Mouse (Mus musculus) embryonic facial prominence, embryonic 14.5 days (tissue): Measurements from ENCODE around the gene Ngfr. TPM values are rescaled to one million over a fixed set of nuclear protein-coding genes. Genes with fewer than 3 reads are reported as not detected.

Source experiments
- ATAC-seq: fragments of 200-750 bp; cut with Nextera tagmentation; 2 replicates; pipeline ENCODE4 v1.8.0; 2017; ENCODE audit warnings: low read depth, moderate number of reproducible peaks, moderate TSS enrichment
- DNase-seq: peaks from one replicate; pipeline ENCODE4 v3.0.0-alpha.2; 2015; ENCODE audit warnings: low spot score
- H3K27ac ChIP-seq: fragments of 300-500 bp; sonication (generic); replicated peaks from 2 replicates; pipeline ENCODE4 v1.5.1; 2014; ENCODE audit warnings: low read depth, mild to moderate bottlenecking, low read length, moderate library complexity
- H3K27me3 ChIP-seq: fragments of 300-500 bp; sonication (generic); replicated peaks from 2 replicates; pipeline ENCODE4 v1.6.1; 2014; ENCODE audit warnings: low read length; ENCODE audit not compliant: control insufficient read depth, insufficient read depth
- H3K36me3 ChIP-seq: fragments of 300-500 bp; sonication (generic); 2 replicates; pipeline ENCODE4 v1.6.1; 2014; ENCODE audit warnings: low read length, mixed read lengths; ENCODE audit not compliant: control insufficient read depth, insufficient read depth
- H3K4me1 ChIP-seq: fragments of 300-500 bp; sonication (generic); 2 replicates; pipeline ENCODE4 v1.6.1; 2014; ENCODE audit warnings: antibody characterized with exemption, low read length; ENCODE audit not compliant: control insufficient read depth, insufficient read depth
- H3K4me2 ChIP-seq: fragments of 300-500 bp; sonication (generic); 2 replicates; pipeline ENCODE4 v1.6.1; 2014; ENCODE audit warnings: low read depth, mild to moderate bottlenecking, low read length, moderate library complexity, mixed read lengths
- H3K4me3 ChIP-seq: fragments of 300-500 bp; sonication (generic); 2 replicates; pipeline ENCODE4 v1.5.1; 2014; ENCODE audit warnings: low read depth, mild to moderate bottlenecking, low read length
- H3K9ac ChIP-seq: fragments of 300-500 bp; sonication (generic); 2 replicates; pipeline ENCODE4 v1.6.1; 2014; ENCODE audit warnings: low read depth, mild to moderate bottlenecking, low read length, moderate library complexity, mixed read lengths
- H3K9me3 ChIP-seq: fragments of 300-500 bp; sonication (generic); 2 replicates; pipeline ENCODE4 v1.6.1; 2016; ENCODE audit warnings: low read length; ENCODE audit not compliant: control insufficient read depth
- WGBS: fragments of 180-500 bp; shearing (Covaris S2); extraction: QIAGEN DNeasy Blood & Tissue Kit; methylation state at CpG from one replicate; pipeline ENCODE4 v1.1.7; 2014; 5-methylcytosine and 5-hydroxymethylcytosine counted together
- polyA plus RNA-seq: library from polyadenylated mRNA; unstranded; fragments of >200 nt; fragmentation: Nextera tagmentation; extraction: Ambion mirVana; gene quantifications from 2 replicates; pipeline ENCODE4 v1.2.1, GENCODE M21; 2014

The Ngfr gene
- polyA plus RNA-seq, 1 experiment from 2014 or later: 47.5 TPM

- WGBS: 75% methylated on average over 1 of the region's 1 CpGs
- H3K4me1 ChIP-seq: peaks cover 23% of the 10 kb centered on the region
- peaks cover 16% of the 10 kb centered on the region; the same call in 1 of the 2 replicates for H3K27me3 ChIP-seq
- no peaks in the 10 kb centered on the region for H3K36me3 ChIP-seq
- H3K27ac ChIP-seq: no peak overlapping the region
- DNase-seq: no peak
- H3K4me3 ChIP-seq: no peak overlapping the region
- ATAC-seq: no peak
- no peak overlapping the region for H3K4me2 ChIP-seq
- H3K9me3 ChIP-seq: no peaks in the 10 kb centered on the region
- H3K9ac ChIP-seq: no peak overlapping the region
Measured at GRCm38 (mm10) chr11:95592691-95593090, 5.2 kb upstream of the Ngfr start.

- Histone ChIP-seq H3K27me3 (peaks cover 30% of the 10 kb centered on the region), H3K4me3 (no peak overlapping the region), H3K4me2 (no peak overlapping the region), H3K4me1 (peaks cover 22% of the 10 kb centered on the region), H3K36me3 (no peaks in the 10 kb centered on the region), H3K9me3 (no peaks in the 10 kb centered on the region), H3K27ac (no peak overlapping the region), H3K9ac (no peak overlapping the region)
- ATAC-seq (no peak), DNase-seq (no peak)
- 24% methylated on average over 5 of the region's 5 CpGs for WGBS
Measured at GRCm38 (mm10) chr11:95589195-95589594, 1.7 kb upstream of the Ngfr start.

DNA sequence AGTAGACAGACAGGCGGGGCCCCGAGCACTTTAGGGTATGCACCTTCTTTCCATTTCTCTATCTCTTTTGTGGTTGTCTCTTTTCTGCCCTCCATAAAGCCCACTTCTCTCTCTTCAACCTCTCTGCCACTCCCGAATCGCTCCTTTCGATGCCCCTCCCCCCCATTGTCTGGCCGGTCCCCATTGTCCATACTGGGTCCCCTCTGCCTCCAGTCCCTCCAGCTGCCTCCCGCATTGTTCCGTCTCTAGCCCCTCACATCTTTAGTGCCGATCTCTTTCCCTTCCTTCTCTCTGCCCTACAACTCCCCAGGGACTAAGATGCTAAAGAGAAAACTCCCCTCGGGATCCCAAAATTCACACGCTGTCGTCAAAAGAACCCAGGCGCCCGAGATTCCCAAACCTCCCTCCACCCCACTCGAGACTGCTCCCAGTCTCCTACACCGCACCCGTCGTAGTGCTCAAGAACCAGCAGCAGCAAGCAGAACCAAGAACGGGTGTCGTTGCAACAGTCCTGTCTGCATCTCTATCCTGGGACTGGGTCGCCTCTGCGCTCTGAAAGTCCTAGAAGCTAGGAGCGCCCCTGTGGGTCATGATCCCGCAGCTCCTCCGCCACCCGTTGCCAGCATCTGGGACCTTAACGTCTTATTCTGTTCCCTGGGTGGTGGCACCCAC lies 648 bp downstream of the Ngfr start:
- 0 out of 2 replicates have a peak, but pooled peaks have one; percentile 7 for ATAC-seq
- WGBS: 3% methylated on average over 27 of the region's 27 CpGs
- DNase-seq: no peak
- Histone ChIP-seq H3K27me3 (peaks cover 44% of the 10 kb centered on the region), H3K27ac (no peak overlapping the region), H3K4me1 (peaks cover 33% of the 10 kb centered on the region), H3K36me3 (no peaks in the 10 kb centered on the region), H3K9ac (peak overlapping the region; percentile 53), H3K4me2 (peak overlapping the region; percentile 81), H3K4me3 (peak overlapping the region; percentile 49), H3K9me3 (no peaks in the 10 kb centered on the region)

DNA sequence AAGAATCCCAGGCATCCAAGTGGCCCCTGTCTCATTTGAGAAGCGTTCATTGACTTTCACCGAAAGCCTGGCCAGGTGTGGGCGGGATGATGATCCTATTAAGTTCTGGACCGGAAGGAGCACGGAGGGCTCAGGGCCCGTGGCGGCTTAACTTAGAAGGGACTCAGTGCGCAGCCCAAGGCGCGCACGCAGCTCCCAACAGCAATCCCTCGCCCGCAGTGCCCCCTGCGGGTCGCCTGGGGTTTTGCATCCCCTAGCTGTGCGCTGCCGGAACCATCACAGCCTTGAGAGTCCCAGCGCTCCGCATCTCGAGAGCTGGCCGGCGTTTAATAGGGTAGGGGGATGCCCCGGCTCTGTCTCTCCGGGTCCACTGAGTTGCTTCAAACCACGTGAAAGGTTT lies 1.4 kb downstream of the Ngfr start:
- H3K27me3 ChIP-seq: peaks cover 44% of the 10 kb centered on the region
- H3K36me3 ChIP-seq: no peaks in the 10 kb centered on the region
- WGBS: 0% methylated on average over 19 of the region's 25 CpGs
- H3K4me3 ChIP-seq: peak overlapping the region; percentile 49
- peak; percentile 88 for DNase-seq
- H3K4me1 ChIP-seq: peaks cover 40% of the 10 kb centered on the region
- H3K4me2 ChIP-seq: peak overlapping the region; percentile 81
- H3K9me3 ChIP-seq: no peaks in the 10 kb centered on the region
- H3K27ac ChIP-seq: no peak overlapping the region
- peak; percentile 38 for ATAC-seq
- peak overlapping the region; percentile 53 for H3K9ac ChIP-seq

DNA sequence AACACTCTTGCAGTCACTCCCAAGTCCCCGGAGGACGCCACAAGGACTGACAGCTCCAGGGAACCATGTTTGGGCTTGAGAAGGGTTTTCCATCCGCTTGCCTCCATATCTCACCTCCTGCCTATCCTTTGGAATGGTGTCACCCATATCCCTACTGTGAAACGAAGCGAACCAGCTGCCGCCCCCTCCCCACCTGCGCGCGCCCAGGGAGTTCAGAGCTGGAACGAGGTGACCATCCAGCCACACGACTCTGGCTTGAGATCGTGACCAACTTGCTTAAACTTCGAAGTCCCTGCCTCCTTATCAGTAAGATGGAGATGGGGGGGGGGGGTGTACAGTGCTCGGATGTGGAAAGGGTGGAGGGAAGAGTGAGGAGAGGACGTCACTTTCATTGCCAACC lies 1.9 kb downstream of the Ngfr start:
- H3K4me2 ChIP-seq: peak overlapping the region; percentile 81
- no peak overlapping the region for H3K27ac ChIP-seq
- 3% methylated on average over 15 of the region's 15 CpGs for WGBS
- DNase-seq: no peak
- peaks cover 41% of the 10 kb centered on the region for H3K4me1 ChIP-seq
- no peaks in the 10 kb centered on the region for H3K9me3 ChIP-seq
- H3K36me3 ChIP-seq: no peaks in the 10 kb centered on the region
- peaks cover 44% of the 10 kb centered on the region for H3K27me3 ChIP-seq
- H3K4me3 ChIP-seq: peak overlapping the region; percentile 49
- peak overlapping the region; percentile 53 for H3K9ac ChIP-seq
- no peak for ATAC-seq

DNA sequence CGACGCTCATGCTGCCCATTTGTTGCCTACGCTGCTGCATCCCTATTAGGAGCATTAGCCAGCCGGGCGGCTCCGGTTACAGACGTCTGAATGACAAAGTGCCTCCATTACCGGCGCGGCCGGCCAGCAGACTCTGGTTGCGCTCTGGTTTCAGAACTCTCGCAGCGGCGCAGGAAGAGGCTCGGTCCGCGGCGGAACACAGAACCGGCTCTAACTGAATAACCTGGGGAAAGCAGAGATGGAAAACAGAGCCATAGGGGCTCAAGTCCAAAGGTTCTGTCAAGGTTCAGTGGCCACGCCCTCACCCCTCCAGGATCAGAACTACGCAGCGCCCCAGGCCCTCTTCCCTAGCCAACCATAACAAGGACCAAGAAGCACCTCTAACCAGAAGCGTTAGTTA lies 2.3 kb downstream of the Ngfr start:
- no peaks in the 10 kb centered on the region for H3K9me3 ChIP-seq
- ATAC-seq (peak; percentile 12; the same call in 1 of the 2 replicates), DNase-seq (peak; percentile 79)
- no peaks in the 10 kb centered on the region for H3K36me3 ChIP-seq
- H3K4me1 ChIP-seq: peaks cover 43% of the 10 kb centered on the region
- peak overlapping the region; percentile 49 for H3K4me3 ChIP-seq
- peak overlapping the region; percentile 53 for H3K9ac ChIP-seq
- H3K27ac ChIP-seq: no peak overlapping the region
- peak overlapping the region; percentile 81 for H3K4me2 ChIP-seq
- peaks cover 44% of the 10 kb centered on the region for H3K27me3 ChIP-seq
- 1% methylated on average over 24 of the region's 24 CpGs for WGBS

GRCm38 (mm10) chr11:95584651-95585050 lies 2.9 kb downstream of the Ngfr start:
- Histone ChIP-seq H3K27me3 (peaks cover 45% of the 10 kb centered on the region), H3K9ac (no peak overlapping the region; the same call in 1 of the 2 replicates), H3K4me3 (peak overlapping the region; percentile 49), H3K27ac (no peak overlapping the region), H3K4me2 (peak overlapping the region; percentile 81), H3K9me3 (no peaks in the 10 kb centered on the region), H3K4me1 (peaks cover 50% of the 10 kb centered on the region), H3K36me3 (no peaks in the 10 kb centered on the region)
- DNase-seq (no peak), ATAC-seq (no peak)
- 7% methylated on average over 9 of the region's 9 CpGs for WGBS

DNA sequence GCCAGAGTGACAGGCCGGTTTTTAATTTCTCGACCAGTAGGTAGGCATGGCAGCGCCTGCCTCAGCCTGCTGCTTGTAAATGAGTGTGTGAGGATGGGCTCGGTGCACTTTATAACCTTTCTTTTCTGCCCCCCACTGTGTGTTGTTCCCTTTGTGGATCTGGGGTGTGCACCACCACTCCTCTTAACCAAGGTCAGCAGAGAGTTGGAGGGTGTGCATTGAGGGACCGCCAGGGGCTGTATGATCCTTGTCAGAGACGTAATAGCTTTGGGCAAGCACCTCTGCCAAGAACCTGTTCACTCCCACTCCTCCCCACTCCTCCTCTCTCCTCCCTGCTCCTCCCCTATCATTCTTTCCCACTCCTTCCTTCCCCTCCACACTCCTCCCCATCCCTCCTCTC lies 4.1 kb downstream of the Ngfr start:
- H3K4me2 ChIP-seq: no peak overlapping the region
- no peak overlapping the region for H3K4me3 ChIP-seq
- no peak overlapping the region for H3K9ac ChIP-seq
- no peak for DNase-seq
- no peak overlapping the region for H3K27ac ChIP-seq
- H3K9me3 ChIP-seq: no peaks in the 10 kb centered on the region
- H3K36me3 ChIP-seq: no peaks in the 10 kb centered on the region
- H3K4me1 ChIP-seq: peaks cover 55% of the 10 kb centered on the region
- 68% methylated on average over 6 of the region's 6 CpGs for WGBS
- peaks cover 53% of the 10 kb centered on the region for H3K27me3 ChIP-seq
- ATAC-seq: no peak

DNA sequence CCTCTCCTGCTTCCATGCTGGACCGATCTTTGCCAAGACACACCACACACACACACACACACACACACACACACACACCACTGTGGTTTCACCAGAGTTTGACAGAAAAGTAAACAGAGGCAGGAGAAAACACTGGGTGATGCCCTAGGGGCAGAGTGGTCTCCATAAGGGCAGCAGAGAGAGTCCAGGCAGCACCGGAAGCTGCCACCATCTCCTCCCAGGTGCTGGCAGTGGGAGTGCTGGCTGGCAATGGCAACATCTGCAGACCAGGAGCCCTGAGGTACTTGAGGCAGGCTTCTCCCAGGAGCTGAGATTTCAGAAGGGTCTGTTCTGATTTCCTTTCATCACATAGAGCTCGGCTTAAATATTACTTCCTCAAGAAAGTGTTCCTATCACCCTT lies 5.3 kb downstream of the Ngfr start:
- no peak overlapping the region for H3K4me2 ChIP-seq
- no peaks in the 10 kb centered on the region for H3K36me3 ChIP-seq
- H3K9me3 ChIP-seq: no peaks in the 10 kb centered on the region
- H3K4me1 ChIP-seq: peaks cover 62% of the 10 kb centered on the region
- no peak for ATAC-seq
- 31% methylated on average over 3 of the region's 3 CpGs for WGBS
- no peak overlapping the region for H3K27ac ChIP-seq
- H3K27me3 ChIP-seq: peaks cover 61% of the 10 kb centered on the region
- H3K9ac ChIP-seq: no peak overlapping the region
- no peak overlapping the region for H3K4me3 ChIP-seq
- no peak for DNase-seq
